Mouse (Mus musculus) lung, postnatal 0 days (tissue): Measurements from ENCODE around the gene S1pr3.
A peak's percentile ranks its signal among the peaks of the same experiment; 100 is the strongest.

Source experiments
- CTCF ChIP-seq: IDR thresholded peaks from 2 replicates; pipeline ENCODE4 v1.5.1; 2016; ENCODE audit warnings: antibody characterized with exemption, mild to moderate bottlenecking
- EP300 ChIP-seq: IDR thresholded peaks from 2 replicates; pipeline ENCODE4 v1.6.1; 2016; ENCODE audit warnings: antibody characterized with exemption, mild to moderate bottlenecking, control low read depth

- TF ChIP-seq CTCF (peak; percentile 10; the same call in 1 of the 2 replicates), EP300 (no peak)
These were observed 15.2 kb downstream of the S1pr3 start for GRCm38 (mm10) chr13:51423647-51424046.
